Mouse (Mus musculus): ENCODE measurements around the gene Gm5767.

DNA sequence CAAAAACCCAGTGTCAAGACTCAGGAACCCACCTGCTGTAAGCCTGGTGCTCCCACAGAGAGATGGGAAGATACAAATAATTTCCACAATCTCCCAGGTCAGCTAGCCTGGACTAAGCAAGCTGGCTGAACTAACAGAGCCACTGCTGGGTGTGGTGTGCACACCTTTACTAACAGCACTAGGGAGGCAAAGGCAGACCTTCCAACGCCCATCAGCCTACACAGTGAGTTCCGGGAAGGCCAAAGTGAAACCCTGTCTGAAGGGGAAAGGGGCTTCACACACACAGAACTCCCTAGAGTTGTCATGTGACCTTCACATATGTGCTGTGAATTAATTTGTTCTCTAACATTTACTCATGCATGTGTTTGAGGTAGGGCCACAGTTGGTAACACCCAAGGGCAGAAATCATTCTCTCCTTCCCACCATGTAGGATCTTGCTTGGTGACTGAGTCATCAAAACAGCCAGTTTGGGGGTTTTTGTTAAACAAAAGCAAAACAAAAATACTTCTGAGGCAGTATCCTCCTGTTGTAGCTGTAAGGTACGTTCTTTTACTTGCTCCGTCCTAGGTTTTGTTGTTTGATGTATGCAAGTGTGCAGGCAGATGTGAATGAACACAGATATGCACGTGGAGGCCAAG is 47.7 kb downstream of the Gm5767 start:
- TF ChIP-seq CTCF (IDR thresholded peaks at IDR 0.05; ENCODE audit: low read depth) (no peak), EP300 (IDR thresholded peaks at IDR 0.05; ENCODE audit: low read depth) (no peak)

All from liver, postnatal 0 days (tissue).